Mouse (Mus musculus) layer of hippocampus, postnatal 25 days (tissue): ENCODE measurements around the gene Scd3. TPM values are rescaled to one million over a fixed set of nuclear protein-coding genes. Genes with fewer than 3 reads are reported as not detected.

Experiments used
- DNase-seq, 2 experiments: peaks; one replicate each; pipeline ENCODE4 v3.0.0; 2022; ENCODE audit warnings: mixed read lengths in 2 of 2, low spot score in 1 of 2; ENCODE audit errors: extremely low spot score in 1 of 2
- total RNA-seq, 2 experiments: library from RNA; stranded (reverse); gene quantifications; 2 replicates each; pipeline ENCODE4 v1.2.3; 2021

The Scd3 gene
- 1 to 10 TPM; 1.1 to 1.6 TPM for total RNA-seq

GRCm38 (mm10) chr19:44203015-44203564 lies at the start of gene Scd3:
Gene Scd3, plus strand, starts transcription at chr19:44203269.
- DNase-seq, result no peak

GRCm38 (mm10) chr19:44153781-44154180 lies 49.3 kb upstream of the Scd3 start:
- DNase-seq, result no peak

- no peak for DNase-seq
Observed at GRCm38 (mm10) chr19:44157005-44157404, 46.1 kb upstream of the Scd3 start.

GRCm38 (mm10) chr19:44159386-44159785 lies 43.7 kb upstream of the Scd3 start:
- DNase-seq, result no peak

- no peak for DNase-seq
Observed at GRCm38 (mm10) chr19:44161515-44161914, 41.6 kb upstream of the Scd3 start.

- no peak for DNase-seq
Observed at GRCm38 (mm10) chr19:44174835-44175234, 28.2 kb upstream of the Scd3 start.

- DNase-seq, result no peak
Observed at GRCm38 (mm10) chr19:44176741-44177140, 26.3 kb upstream of the Scd3 start.

- DNase-seq, result no peak
Observed at GRCm38 (mm10) chr19:44180502-44180901, 22.6 kb upstream of the Scd3 start.

GRCm38 (mm10) chr19:44183968-44184367 lies 19.1 kb upstream of the Scd3 start:
- no peak for DNase-seq

- DNase-seq, result no peak
Observed at GRCm38 (mm10) chr19:44189056-44189455, 14.0 kb upstream of the Scd3 start.

GRCm38 (mm10) chr19:44192342-44192741 lies 10.7 kb upstream of the Scd3 start, which contains the start of gene Pkd2l1:
Gene Pkd2l1, minus strand, starts transcription at chr19:44192442.
- no peak for DNase-seq

GRCm38 (mm10) chr19:44193906-44194305 lies 9.2 kb upstream of the Scd3 start:
- DNase-seq, result no peak

- DNase-seq, result peak; percentile 44 to 79
Observed at GRCm38 (mm10) chr19:44195138-44195537, 7.9 kb upstream of the Scd3 start.

- no peak for DNase-seq
Observed at GRCm38 (mm10) chr19:44197053-44197852, 5.8 kb upstream of the Scd3 start.

- DNase-seq, result no peak
Observed at GRCm38 (mm10) chr19:44198494-44198893, 4.6 kb upstream of the Scd3 start.

- DNase-seq, result peak in 1 of 2 experiments; percentile 9
Observed at GRCm38 (mm10) chr19:44198964-44199363, 4.1 kb upstream of the Scd3 start.

GRCm38 (mm10) chr19:44207079-44207478 lies 4.0 kb downstream of the Scd3 start:
- DNase-seq, result no peak

- no peak for DNase-seq
Observed at GRCm38 (mm10) chr19:44215255-44215654, 12.2 kb downstream of the Scd3 start.

GRCm38 (mm10) chr19:44217958-44218525 lies 15.0 kb downstream of the Scd3 start:
- DNase-seq, result no peak

GRCm38 (mm10) chr19:44225728-44226127 lies 22.7 kb downstream of the Scd3 start:
- no peak for DNase-seq

- DNase-seq, result no peak
Observed at GRCm38 (mm10) chr19:44229776-44230175, 26.7 kb downstream of the Scd3 start.

- no peak for DNase-seq
Observed at GRCm38 (mm10) chr19:44230212-44230611, 27.1 kb downstream of the Scd3 start.
